Mouse (Mus musculus): ENCODE measurements around the gene Tmem11.

- TF ChIP-seq CTCF (IDR thresholded peaks at IDR 0.05; ENCODE audit: low read depth, low read length) (no peak), GATA1 (IDR thresholded peaks at IDR 0.05; ENCODE audit: borderline replicate concordance, low read length) (no peak), POLR2AphosphoS5 (IDR thresholded peaks at IDR 0.05; ENCODE audit: insufficient replicate concordance, low read depth, low read length) (no peak), TAL1 (conservative IDR thresholded peaks at IDR 0.05; ENCODE audit: low read depth, low read length) (no peak)
Measured at GRCm38 (mm10) chr11:60924498-60924897, 45.4 kb upstream of the Tmem11 start.

Measured in G1E (cell line).